Mouse (Mus musculus): ENCODE results near the gene Ffar4. TPM values are rescaled to one million over a fixed set of nuclear protein-coding genes. Genes with fewer than 3 reads are reported as not detected.

Ffar4 gene
- polyA plus RNA-seq, 1 experiment from 2014 or later = 0.35 TPM

DNA sequence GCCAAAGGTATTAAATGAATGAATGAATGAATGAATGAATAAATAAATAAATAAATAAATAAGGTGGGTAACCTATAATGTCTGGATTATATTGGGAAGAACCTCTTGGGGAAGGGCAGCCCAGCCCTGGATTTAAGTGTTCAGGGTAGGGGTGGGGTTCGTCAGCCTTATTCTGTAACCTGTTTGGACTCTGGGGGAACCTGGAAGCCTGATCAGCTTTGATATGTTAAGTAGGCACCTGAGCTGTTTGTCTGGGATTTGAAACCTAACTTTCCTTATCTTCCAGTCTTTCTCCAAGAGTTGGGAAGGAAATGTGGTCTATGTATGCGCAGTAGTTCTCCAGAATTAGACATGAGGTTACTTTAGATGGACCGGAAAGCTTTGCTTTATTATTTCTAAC lies 33.7 kb upstream of the Ffar4 start:
- Histone ChIP-seq H3K9me3 (replicated peaks; ENCODE audit: control insufficient read depth, low read length) (no peaks in the 10 kb centered on the region), H3K36me3 (ENCODE audit: control insufficient read depth, insufficient read depth) (peaks cover 14% of the 10 kb centered on the region), H3K27ac (ENCODE audit: low read length) (no peak overlapping the region), H3K4me2 (ENCODE audit: low read depth, low read length) (no peak overlapping the region), H3K4me1 (ENCODE audit: control insufficient read depth, insufficient read depth, low read length) (no peaks in the 10 kb centered on the region), H3K27me3 (ENCODE audit: control insufficient read depth, insufficient read depth, low read length) (no peaks in the 10 kb centered on the region), H3K9ac (ENCODE audit: low read length) (no peak overlapping the region), H3K4me3 (ENCODE audit: low read length) (no peak overlapping the region)
- WGBS = 90% methylated on average over 3 of the region's 3 CpGs
- no peak for ATAC-seq (replicated peaks; ENCODE audit: extremely low read depth, insufficient read depth, low FRiP score)

DNA sequence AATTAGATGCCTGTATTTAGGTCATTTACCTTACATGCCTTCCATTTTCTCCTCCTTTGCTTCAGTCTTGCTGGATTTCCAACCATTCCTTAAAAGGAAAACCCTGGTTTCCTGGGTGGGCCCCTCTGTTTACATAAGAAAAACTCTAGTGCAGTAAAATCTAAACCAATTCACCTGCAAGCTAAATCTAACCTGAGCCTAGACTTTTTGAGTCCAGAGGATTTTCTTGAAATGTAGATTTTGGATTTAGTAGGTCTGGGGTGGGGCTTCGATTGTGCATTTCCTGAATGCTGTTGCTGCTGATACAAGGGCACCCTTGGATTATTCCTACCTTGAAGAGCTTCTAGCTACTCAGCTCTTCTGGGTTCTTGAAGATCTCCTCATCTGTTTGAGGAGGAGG lies 32.8 kb upstream of the Ffar4 start:
- H3K9ac ChIP-seq (ENCODE audit: low read length) = no peak overlapping the region
- H3K36me3 ChIP-seq (ENCODE audit: control insufficient read depth, insufficient read depth) = peaks cover 14% of the 10 kb centered on the region
- H3K4me3 ChIP-seq (ENCODE audit: low read length) = no peak overlapping the region
- H3K4me1 ChIP-seq (ENCODE audit: control insufficient read depth, insufficient read depth, low read length) = no peaks in the 10 kb centered on the region
- no peaks in the 10 kb centered on the region for H3K9me3 ChIP-seq (replicated peaks; ENCODE audit: control insufficient read depth, low read length)
- WGBS = 93% methylated on average over 1 of the region's 1 CpGs
- H3K27me3 ChIP-seq (ENCODE audit: control insufficient read depth, insufficient read depth, low read length) = no peaks in the 10 kb centered on the region
- no peak overlapping the region for H3K27ac ChIP-seq (ENCODE audit: low read length)
- ATAC-seq (replicated peaks; ENCODE audit: extremely low read depth, insufficient read depth, low FRiP score) = no peak
- H3K4me2 ChIP-seq (ENCODE audit: low read depth, low read length) = no peak overlapping the region

DNA sequence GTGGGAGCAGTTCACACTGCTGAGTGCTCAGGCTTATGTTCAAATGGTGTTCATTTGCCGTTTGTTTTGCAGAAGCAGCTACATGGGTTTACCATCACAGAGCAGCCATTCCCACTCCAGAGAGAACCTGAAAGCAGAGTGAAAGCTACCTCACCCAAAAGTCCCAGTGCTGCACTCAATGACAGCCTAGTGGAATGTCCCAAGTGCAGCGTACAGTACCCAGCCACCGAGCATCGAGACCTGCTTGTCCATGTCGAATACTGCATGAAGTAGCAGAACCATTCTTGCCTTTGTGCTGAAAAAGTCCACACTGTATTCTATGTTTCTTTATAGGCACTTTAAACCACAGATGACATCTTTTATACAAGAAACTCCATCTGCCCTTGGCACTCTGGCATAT lies 23.6 kb upstream of the Ffar4 start:
- H3K4me2 ChIP-seq (ENCODE audit: low read depth, low read length) = no peak overlapping the region
- no peak overlapping the region for H3K27ac ChIP-seq (ENCODE audit: low read length)
- H3K9ac ChIP-seq (ENCODE audit: low read length) = no peak overlapping the region
- H3K4me1 ChIP-seq (ENCODE audit: control insufficient read depth, insufficient read depth, low read length) = no peaks in the 10 kb centered on the region
- no peak for ATAC-seq (replicated peaks; ENCODE audit: extremely low read depth, insufficient read depth, low FRiP score)
- H3K9me3 ChIP-seq (replicated peaks; ENCODE audit: control insufficient read depth, low read length) = no peaks in the 10 kb centered on the region
- no peak overlapping the region for H3K4me3 ChIP-seq (ENCODE audit: low read length)
- H3K36me3 ChIP-seq (ENCODE audit: control insufficient read depth, insufficient read depth) = peaks cover 27% of the 10 kb centered on the region
- no peaks in the 10 kb centered on the region for H3K27me3 ChIP-seq (ENCODE audit: control insufficient read depth, insufficient read depth, low read length)
- WGBS = 88% methylated on average over 5 of the region's 5 CpGs

DNA sequence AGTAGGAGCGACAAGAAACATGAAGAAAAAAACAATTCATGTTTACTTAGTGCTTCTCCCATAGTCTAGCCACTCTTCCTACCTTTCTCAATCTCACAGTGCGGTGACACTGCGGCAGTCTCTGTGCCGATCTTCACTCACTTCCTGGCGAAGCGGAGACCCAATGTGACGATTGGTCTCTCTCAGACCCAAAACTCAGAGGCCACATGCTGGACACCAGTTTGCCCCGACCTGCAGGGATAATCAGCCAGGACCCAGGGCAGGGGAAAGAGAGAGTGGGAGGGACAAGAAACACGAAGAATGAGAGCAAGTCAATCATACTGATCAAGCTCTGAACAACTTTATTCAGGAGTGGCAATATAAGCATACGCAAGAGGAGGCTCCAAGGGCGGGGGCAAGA lies 21.8 kb upstream of the Ffar4 start:
- H3K27me3 ChIP-seq (ENCODE audit: control insufficient read depth, insufficient read depth, low read length) = no peaks in the 10 kb centered on the region
- ATAC-seq (replicated peaks; ENCODE audit: extremely low read depth, insufficient read depth, low FRiP score) = no peak
- H3K4me2 ChIP-seq (ENCODE audit: low read depth, low read length) = no peak overlapping the region
- no peaks in the 10 kb centered on the region for H3K9me3 ChIP-seq (replicated peaks; ENCODE audit: control insufficient read depth, low read length)
- no peaks in the 10 kb centered on the region for H3K4me1 ChIP-seq (ENCODE audit: control insufficient read depth, insufficient read depth, low read length)
- WGBS = 79% methylated on average over 11 of the region's 11 CpGs
- no peak overlapping the region for H3K27ac ChIP-seq (ENCODE audit: low read length)
- H3K4me3 ChIP-seq (ENCODE audit: low read length) = no peak overlapping the region
- H3K36me3 ChIP-seq (ENCODE audit: control insufficient read depth, insufficient read depth) = peaks cover 23% of the 10 kb centered on the region
- no peak overlapping the region for H3K9ac ChIP-seq (ENCODE audit: low read length)

DNA sequence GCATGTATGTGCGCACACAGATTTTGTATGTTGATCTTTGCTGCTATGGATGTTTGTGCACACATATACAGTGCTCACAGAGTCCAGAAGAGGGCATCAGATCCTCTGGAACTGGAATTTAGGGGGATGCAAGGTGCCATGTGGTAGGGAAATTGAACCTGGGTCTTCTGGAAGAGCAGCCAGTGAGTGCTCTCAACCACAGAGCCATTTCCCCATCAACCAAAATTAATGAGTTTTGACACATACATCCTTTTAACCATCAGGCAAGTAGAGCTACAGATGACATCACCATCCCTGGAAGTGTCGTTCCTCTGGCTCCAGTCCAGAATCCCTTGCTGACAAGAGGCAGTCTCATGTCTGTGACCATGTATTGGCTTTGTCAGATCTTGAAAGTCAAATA lies 20.6 kb upstream of the Ffar4 start:
- Histone ChIP-seq H3K27ac (ENCODE audit: low read length) (no peak overlapping the region), H3K4me2 (ENCODE audit: low read depth, low read length) (no peak overlapping the region), H3K4me3 (ENCODE audit: low read length) (no peak overlapping the region), H3K9me3 (replicated peaks; ENCODE audit: control insufficient read depth, low read length) (no peaks in the 10 kb centered on the region), H3K27me3 (ENCODE audit: control insufficient read depth, insufficient read depth, low read length) (no peaks in the 10 kb centered on the region), H3K9ac (ENCODE audit: low read length) (no peak overlapping the region), H3K36me3 (ENCODE audit: control insufficient read depth, insufficient read depth) (peaks cover 11% of the 10 kb centered on the region), H3K4me1 (ENCODE audit: control insufficient read depth, insufficient read depth, low read length) (no peaks in the 10 kb centered on the region)
- no peak for ATAC-seq (replicated peaks; ENCODE audit: extremely low read depth, insufficient read depth, low FRiP score)
- 47% methylated on average over 2 of the region's 2 CpGs for WGBS

DNA sequence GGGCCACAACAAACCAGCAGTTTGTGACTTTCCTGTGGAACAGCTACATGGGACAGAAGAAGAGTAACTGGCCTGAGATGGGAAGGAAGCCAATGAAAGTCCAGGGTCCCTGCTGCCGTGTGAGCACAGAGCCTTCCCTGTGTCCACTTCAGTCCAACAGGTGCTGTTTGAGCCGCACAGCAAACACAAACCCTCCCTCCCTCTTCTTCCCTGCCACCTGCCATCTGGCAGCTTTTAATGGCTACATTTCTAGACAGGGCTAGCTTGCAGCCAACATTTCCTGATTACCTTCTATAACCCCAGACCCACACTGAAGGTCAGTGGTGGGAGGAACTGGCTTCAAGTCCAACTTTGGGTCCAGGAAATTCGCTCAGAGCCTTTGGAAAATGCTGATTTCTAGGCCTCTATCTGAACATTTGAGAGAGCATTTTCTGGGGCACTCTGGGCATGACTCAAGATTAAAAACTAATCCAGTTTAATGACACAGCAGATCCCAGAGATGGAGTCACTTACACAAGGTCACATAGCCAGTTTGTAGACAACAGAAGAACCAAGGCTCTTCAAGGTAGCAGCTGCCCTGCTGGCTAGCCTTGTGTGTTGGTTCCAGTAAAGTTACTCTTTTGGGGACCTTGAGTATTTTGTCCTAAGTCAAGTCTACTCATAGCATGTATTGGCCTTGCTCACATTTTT lies 18.9 kb upstream of the Ffar4 start:
- WGBS = 81% methylated on average over 3 of the region's 3 CpGs
- ATAC-seq (replicated peaks; ENCODE audit: extremely low read depth, insufficient read depth, low FRiP score) = no peak

DNA sequence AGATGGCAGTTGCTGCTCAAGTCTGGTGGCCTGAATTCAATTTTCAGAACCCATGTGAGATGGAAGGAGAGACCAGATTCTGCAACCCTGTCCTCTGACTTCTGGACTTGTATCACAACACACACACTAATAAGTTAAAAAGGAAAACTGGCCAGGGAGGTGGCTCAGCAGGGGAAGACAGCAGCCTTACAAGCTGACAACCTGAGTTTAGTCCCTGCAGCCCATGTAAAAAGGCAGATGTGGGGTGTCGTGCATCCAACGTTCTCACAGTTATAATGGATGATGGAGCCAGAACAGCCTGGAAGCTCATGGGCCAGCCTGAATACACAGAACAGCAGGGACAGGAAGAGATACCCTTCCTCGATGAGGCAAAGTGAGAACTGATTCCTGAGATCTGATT lies 15.5 kb upstream of the Ffar4 start:
- no peak overlapping the region for H3K4me2 ChIP-seq (ENCODE audit: low read depth, low read length)
- H3K27me3 ChIP-seq (ENCODE audit: control insufficient read depth, insufficient read depth, low read length) = peaks cover 2% of the 10 kb centered on the region; the same call in 1 of the 2 replicates
- no peak overlapping the region for H3K4me3 ChIP-seq (ENCODE audit: low read length)
- H3K4me1 ChIP-seq (ENCODE audit: control insufficient read depth, insufficient read depth, low read length) = no peaks in the 10 kb centered on the region
- H3K27ac ChIP-seq (ENCODE audit: low read length) = no peak overlapping the region
- no peaks in the 10 kb centered on the region for H3K36me3 ChIP-seq (ENCODE audit: control insufficient read depth, insufficient read depth)
- H3K9me3 ChIP-seq (replicated peaks; ENCODE audit: control insufficient read depth, low read length) = no peaks in the 10 kb centered on the region
- WGBS = 73% methylated on average over 3 of the region's 3 CpGs
- no peak for ATAC-seq (replicated peaks; ENCODE audit: extremely low read depth, insufficient read depth, low FRiP score)
- no peak overlapping the region for H3K9ac ChIP-seq (ENCODE audit: low read length)

More for the DNA sequence above, 18.9 kb upstream of the Ffar4 start:
- peaks cover 7% of the 10 kb centered on the region for H3K36me3 ChIP-seq (ENCODE audit: control insufficient read depth, insufficient read depth)
- no peak overlapping the region for H3K4me2 ChIP-seq (ENCODE audit: low read depth, low read length)
- H3K27ac ChIP-seq (ENCODE audit: low read length) = no peak overlapping the region
- 0 out of 2 replicates have a peak, but pooled peaks cover 2% of the 10 kb centered on the region for H3K27me3 ChIP-seq (ENCODE audit: control insufficient read depth, insufficient read depth, low read length)
- H3K9me3 ChIP-seq (replicated peaks; ENCODE audit: control insufficient read depth, low read length) = no peaks in the 10 kb centered on the region
- H3K9ac ChIP-seq (ENCODE audit: low read length) = no peak overlapping the region
- H3K4me3 ChIP-seq (ENCODE audit: low read length) = no peak overlapping the region
- H3K4me1 ChIP-seq (ENCODE audit: control insufficient read depth, insufficient read depth, low read length) = no peaks in the 10 kb centered on the region

DNA sequence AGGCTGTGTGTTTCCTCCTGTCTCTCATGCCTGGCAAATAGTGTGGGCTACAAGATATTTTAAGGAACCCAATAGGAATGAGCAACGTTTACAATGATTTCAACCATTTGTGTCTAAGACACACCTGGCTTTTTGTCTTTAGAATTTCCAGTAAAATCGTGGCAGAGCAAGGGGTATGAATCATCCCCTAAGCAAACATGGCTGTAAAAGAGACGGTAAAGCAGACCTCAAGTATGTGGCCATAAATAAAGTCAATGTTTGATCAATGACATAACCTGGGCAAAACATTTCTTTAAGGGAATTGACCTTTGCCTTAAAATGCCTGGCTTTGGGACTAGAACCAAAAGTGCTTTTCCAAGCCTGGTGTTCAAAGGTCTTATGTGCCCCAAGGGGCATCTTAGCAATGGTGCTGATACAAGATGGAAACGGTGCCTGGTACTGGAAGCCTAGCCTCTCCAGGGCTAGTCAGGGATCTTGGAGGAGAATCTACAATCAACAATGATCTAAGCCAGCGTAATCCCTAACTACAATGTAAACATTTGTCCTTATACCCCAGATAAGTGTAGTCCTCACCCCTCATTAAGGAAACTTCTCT lies 13.8 kb upstream of the Ffar4 start:
- Histone ChIP-seq H3K9ac (ENCODE audit: low read length) (no peak overlapping the region), H3K27me3 (ENCODE audit: control insufficient read depth, insufficient read depth, low read length) (peaks cover 2% of the 10 kb centered on the region; the same call in 1 of the 2 replicates), H3K4me2 (ENCODE audit: low read depth, low read length) (no peak overlapping the region), H3K9me3 (replicated peaks; ENCODE audit: control insufficient read depth, low read length) (no peaks in the 10 kb centered on the region), H3K4me3 (ENCODE audit: low read length) (no peak overlapping the region), H3K36me3 (ENCODE audit: control insufficient read depth, insufficient read depth) (no peaks in the 10 kb centered on the region), H3K4me1 (ENCODE audit: control insufficient read depth, insufficient read depth, low read length) (no peaks in the 10 kb centered on the region), H3K27ac (ENCODE audit: low read length) (no peak overlapping the region)
- 56% methylated on average over 5 of the region's 5 CpGs for WGBS
- ATAC-seq (replicated peaks; ENCODE audit: extremely low read depth, insufficient read depth, low FRiP score) = no peak

DNA sequence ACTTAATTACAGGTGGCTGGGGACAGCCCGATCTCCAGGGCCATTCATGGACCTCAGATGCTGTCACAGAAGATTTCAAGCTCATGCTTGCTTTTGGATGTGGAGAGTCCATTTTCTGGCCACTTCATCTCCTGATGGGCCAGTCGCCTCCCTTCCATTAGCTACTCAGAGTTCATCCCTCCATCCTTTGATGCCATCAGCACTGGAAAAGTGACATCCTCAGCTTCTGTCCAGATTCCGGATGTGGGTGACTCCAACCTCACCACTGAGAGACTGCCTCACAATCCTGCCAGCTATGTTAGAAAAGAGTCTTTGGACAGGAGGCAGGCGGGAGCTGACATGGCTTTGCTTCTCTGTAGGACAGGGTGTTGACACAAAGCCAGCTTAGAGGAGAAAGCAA lies 11.0 kb upstream of the Ffar4 start:
- peaks cover 2% of the 10 kb centered on the region; the same call in 1 of the 2 replicates for H3K27me3 ChIP-seq (ENCODE audit: control insufficient read depth, insufficient read depth, low read length)
- H3K4me3 ChIP-seq (ENCODE audit: low read length) = no peak overlapping the region
- no peak overlapping the region for H3K4me2 ChIP-seq (ENCODE audit: low read depth, low read length)
- no peaks in the 10 kb centered on the region for H3K4me1 ChIP-seq (ENCODE audit: control insufficient read depth, insufficient read depth, low read length)
- H3K36me3 ChIP-seq (ENCODE audit: control insufficient read depth, insufficient read depth) = no peaks in the 10 kb centered on the region
- no peak for ATAC-seq (replicated peaks; ENCODE audit: extremely low read depth, insufficient read depth, low FRiP score)
- H3K9ac ChIP-seq (ENCODE audit: low read length) = no peak overlapping the region
- no peak overlapping the region for H3K27ac ChIP-seq (ENCODE audit: low read length)
- WGBS = 69% methylated on average over 4 of the region's 4 CpGs
- no peaks in the 10 kb centered on the region for H3K9me3 ChIP-seq (replicated peaks; ENCODE audit: control insufficient read depth, low read length)

Measured in heart, embryonic 16.5 days (tissue).